Mouse (Mus musculus) kidney, adult 2 months (tissue): ENCODE results near the gene Bcar3. TPM values are rescaled to one million over a fixed set of nuclear protein-coding genes. Genes with fewer than 3 reads are reported as not detected.

Experiments
- DNase-seq: peaks from one replicate; pipeline ENCODE4 v3.0.0; 2021
- H3K27ac ChIP-seq: fragments of 200-500 bp; 2 replicates; pipeline ENCODE4 v1.5.1; 2012; ENCODE audit warnings: low read depth, low read length, control low read depth, inconsistent platforms; ENCODE audit not compliant: insufficient read depth
- H3K27me3 ChIP-seq: fragments of 200-500 bp; replicated peaks from 2 replicates; pipeline ENCODE4 v1.6.1; 2012; ENCODE audit warnings: mild to moderate bottlenecking, moderate library complexity, low read length, inconsistent platforms; ENCODE audit not compliant: control insufficient read depth, insufficient read depth
- H3K36me3 ChIP-seq: fragments of 200-500 bp; 2 replicates; pipeline ENCODE4 v1.6.1; 2012; ENCODE audit warnings: mild to moderate bottlenecking, moderate library complexity, low read length, inconsistent platforms; ENCODE audit not compliant: control insufficient read depth, insufficient read depth
- H3K4me1 ChIP-seq: fragments of 200-500 bp; 2 replicates; pipeline ENCODE4 v1.6.1; 2011; ENCODE audit warnings: low read length; ENCODE audit not compliant: control insufficient read depth, insufficient read depth
- H3K4me3 ChIP-seq: fragments of 200-500 bp; 2 replicates; pipeline ENCODE4 v1.5.1; 2011; ENCODE audit warnings: mild to moderate bottlenecking, low read depth, low read length, control low read depth; ENCODE audit not compliant: insufficient read depth
- CTCF ChIP-seq: fragments of 200-500 bp; conservative IDR thresholded peaks from 2 replicates; pipeline ENCODE4 v1.5.1; 2011; ENCODE audit warnings: low read depth, mild to moderate bottlenecking, control low read depth, low read length, moderate library complexity, mixed read lengths; ENCODE audit not compliant: insufficient read depth, insufficient read length
- POLR2A ChIP-seq: fragments of 200-500 bp; IDR thresholded peaks from one replicate; pipeline ENCODE4 v1.6.1; 2011; ENCODE audit warnings: low read depth, low read length, control low read depth
- WGBS: fragments of 180-500 bp; shearing (Covaris S2); methylation state at CpG from one replicate; pipeline ENCODE4 v1.1.7; 2018; 5-methylcytosine and 5-hydroxymethylcytosine counted together
- polyA plus RNA-seq: library from polyadenylated mRNA; depleted of rRNA; stranded (reverse); fragments of >200 nt; gene quantifications from 2 replicates; pipeline ENCODE4 v1.2.3, GENCODE M21; 2012

Bcar3 gene
- polyA plus RNA-seq, 1 experiment, result 41.3 TPM

DNA sequence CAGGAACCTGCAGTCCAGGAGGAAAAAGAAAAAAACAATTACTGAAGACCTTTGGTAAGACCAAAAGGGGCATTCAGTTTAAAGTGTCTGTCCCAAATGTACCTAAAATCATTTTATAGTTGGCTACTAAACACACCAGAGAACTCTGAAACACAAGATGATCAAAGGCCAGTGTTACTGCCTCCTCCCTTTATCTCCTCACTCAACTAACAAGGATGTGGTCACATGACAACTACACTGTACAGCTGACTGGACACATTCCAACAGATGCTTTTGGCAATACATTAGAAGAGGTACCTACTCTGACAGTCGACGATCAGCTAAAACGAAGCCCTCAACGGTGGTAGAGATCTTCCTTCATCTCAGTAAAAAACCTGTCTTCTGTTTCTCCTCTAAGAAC, 247.0 kb downstream of the Bcar3 start:
- DNase-seq, result peak; percentile 46
- WGBS, result 40% methylated on average over 4 of the region's 4 CpGs
- no peak overlapping the region for H3K4me3 ChIP-seq
- H3K36me3 ChIP-seq, result peaks cover 12% of the 10 kb centered on the region
- peaks cover 7% of the 10 kb centered on the region; the same call in 1 of the 2 replicates for H3K4me1 ChIP-seq
- no peaks in the 10 kb centered on the region for H3K27me3 ChIP-seq
- H3K27ac ChIP-seq, result peak overlapping the region; percentile 64
- TF ChIP-seq POLR2A (no peak), CTCF (no peak)

DNA sequence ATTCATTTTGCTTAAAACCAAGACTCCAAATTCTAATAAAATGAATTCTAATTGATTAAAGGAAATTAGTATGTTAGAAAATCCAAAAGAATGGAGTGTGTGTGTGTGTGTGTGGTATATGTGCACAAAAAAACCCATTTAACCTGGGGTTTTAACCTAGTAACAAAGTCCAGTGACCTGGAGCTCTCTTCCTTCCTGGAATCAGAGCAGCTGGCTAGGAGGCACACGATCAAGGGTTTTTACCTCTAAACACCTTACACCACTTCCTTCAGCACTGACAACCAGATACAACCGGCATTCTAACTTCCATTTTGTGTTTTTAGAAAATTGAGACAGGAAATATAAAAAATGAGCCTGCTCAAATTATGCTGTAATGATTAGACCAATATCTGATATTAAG, 251.4 kb downstream of the Bcar3 start:
- no peak overlapping the region for H3K4me3 ChIP-seq
- 34% methylated on average over 2 of the region's 2 CpGs for WGBS
- H3K36me3 ChIP-seq, result peaks cover 7% of the 10 kb centered on the region
- DNase-seq, result peak; percentile 76
- no peak overlapping the region for H3K27ac ChIP-seq
- peaks cover 4% of the 10 kb centered on the region; the same call in 1 of the 2 replicates for H3K4me1 ChIP-seq
- no peaks in the 10 kb centered on the region for H3K27me3 ChIP-seq
- TF ChIP-seq CTCF (no peak), POLR2A (no peak)

DNA sequence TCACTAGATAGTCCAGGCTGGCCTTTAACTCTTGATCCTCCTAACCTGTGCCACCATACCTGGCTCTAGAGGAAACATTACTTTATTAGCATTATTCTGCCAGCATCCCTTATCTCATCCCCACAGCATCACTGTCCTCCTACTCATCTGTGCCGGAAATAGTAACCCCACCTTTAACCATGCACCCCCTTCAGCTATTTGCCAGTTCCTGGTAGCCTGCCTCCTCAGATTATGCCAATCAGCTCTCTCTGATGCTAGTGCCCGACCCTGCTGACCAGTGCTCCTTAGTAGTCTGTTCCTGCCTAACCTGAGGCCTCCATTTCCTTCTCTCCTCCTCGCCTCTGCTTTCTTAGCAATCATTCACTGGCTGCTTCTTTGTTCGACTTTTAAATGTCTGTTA, 253.5 kb downstream of the Bcar3 start:
- no peak for TF ChIP-seq CTCF
- no peak for TF ChIP-seq POLR2A
- Histone ChIP-seq H3K27ac (no peak overlapping the region), H3K36me3 (peaks cover 2% of the 10 kb centered on the region; the same call in 1 of the 2 replicates)

DNA sequence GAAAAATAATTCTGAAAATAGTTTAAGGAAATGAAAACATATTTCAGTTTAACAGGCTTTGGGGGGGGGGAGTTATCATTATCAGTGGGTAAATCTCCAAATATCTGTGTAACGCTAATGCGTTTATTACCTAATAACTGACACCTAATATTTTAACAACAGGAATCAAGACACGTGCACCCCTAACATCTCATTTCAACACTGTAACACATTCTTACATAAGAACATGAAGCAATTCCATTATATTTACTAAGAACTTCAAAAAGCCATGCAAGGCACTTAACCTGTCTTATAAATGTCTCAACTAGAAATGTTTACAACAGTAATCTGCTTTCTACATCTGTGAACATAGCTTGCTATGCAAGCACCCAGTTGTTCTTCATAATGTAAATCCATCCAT, 257.2 kb downstream of the Bcar3 start:
- Histone ChIP-seq H3K27ac (no peak overlapping the region), H3K36me3 (no peaks in the 10 kb centered on the region; the same call in 1 of the 2 replicates), H3K4me1 (no peaks in the 10 kb centered on the region; the same call in 1 of the 2 replicates), H3K4me3 (no peak overlapping the region), H3K27me3 (no peaks in the 10 kb centered on the region)
- no peak for DNase-seq
- WGBS, result 94% methylated on average over 3 of the region's 3 CpGs
- TF ChIP-seq POLR2A (no peak), CTCF (no peak)

More for the DNA sequence above, 253.5 kb downstream of the Bcar3 start:
- Histone ChIP-seq H3K4me1 (no peaks in the 10 kb centered on the region; the same call in 1 of the 2 replicates), H3K27me3 (no peaks in the 10 kb centered on the region), H3K4me3 (no peak overlapping the region)
- DNase-seq, result no peak
- WGBS, result 73% methylated on average over 4 of the region's 4 CpGs

DNA sequence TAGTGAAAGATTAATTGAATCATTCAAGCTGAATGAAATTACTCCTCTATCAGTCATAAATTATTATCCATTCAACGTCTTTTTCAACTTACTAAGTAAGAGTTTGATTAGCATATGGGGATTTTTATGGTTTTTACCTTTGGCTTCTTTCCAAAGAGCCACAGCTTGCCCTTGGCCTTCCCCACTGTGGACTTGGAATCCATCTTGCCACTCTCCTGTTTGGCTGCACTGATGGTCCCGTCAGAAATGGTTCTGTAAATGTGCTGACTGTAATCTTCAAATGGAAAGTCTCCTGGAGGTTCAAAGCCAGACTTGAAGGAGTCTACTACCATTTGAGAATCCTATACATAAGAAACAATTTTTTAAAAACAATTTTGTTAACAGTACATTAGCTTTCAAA, 263.8 kb downstream of the Bcar3 start:
- DNase-seq, result no peak
- no peak overlapping the region for H3K27ac ChIP-seq
- no peaks in the 10 kb centered on the region; the same call in 1 of the 2 replicates for H3K4me1 ChIP-seq
- TF ChIP-seq CTCF, result no peak
- TF ChIP-seq POLR2A, result no peak
- no peaks in the 10 kb centered on the region; the same call in 1 of the 2 replicates for H3K36me3 ChIP-seq
- H3K4me3 ChIP-seq, result no peak overlapping the region
- 28% methylated on average over 2 of the region's 2 CpGs for WGBS
- no peaks in the 10 kb centered on the region for H3K27me3 ChIP-seq

DNA sequence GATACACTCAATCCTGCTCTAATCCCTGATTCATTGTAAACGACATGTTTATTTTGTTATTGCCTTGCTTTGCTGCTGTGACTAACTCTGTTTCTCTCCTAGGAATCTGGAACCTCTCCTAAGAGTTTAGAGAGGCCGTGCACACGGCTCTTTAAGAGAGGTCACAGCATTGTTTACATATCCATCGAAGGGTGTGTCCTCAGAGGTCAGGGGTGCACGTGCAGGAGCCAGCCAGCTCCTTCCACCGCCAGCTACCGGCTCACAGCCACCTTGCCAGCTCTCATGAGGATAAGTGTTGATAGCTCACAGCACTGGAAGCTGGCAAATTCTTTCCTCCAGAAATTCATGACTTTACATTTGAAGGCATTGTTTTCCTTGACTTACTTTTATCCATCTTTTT, 271.3 kb downstream of the Bcar3 start:
- no peak overlapping the region for H3K4me3 ChIP-seq
- no peak for DNase-seq
- H3K27ac ChIP-seq, result no peak overlapping the region
- H3K4me1 ChIP-seq, result no peaks in the 10 kb centered on the region
- WGBS, result 23% methylated on average over 7 of the region's 7 CpGs
- no peaks in the 10 kb centered on the region for H3K27me3 ChIP-seq
- TF ChIP-seq POLR2A (no peak), CTCF (no peak)
- H3K36me3 ChIP-seq, result no peaks in the 10 kb centered on the region; the same call in 1 of the 2 replicates

DNA sequence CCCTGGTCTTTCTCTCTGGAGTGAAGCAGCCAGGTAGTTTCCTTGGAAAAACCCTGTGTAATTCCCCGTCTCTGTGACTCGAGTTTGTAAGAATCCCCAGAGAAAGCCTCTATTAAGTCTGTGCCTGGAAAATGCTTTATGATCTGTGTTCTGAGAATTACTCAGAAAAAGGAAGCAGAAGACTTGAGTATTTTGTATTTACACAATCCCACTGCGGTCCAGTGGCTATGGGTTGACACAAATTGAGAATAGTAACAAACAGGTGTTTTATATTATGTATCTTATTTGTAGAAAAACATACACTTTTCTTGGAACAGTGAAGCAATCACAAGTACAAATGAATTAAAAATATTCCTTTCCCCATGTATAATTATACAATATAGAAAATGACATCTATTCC, 272.2 kb downstream of the Bcar3 start:
- no peak overlapping the region for H3K27ac ChIP-seq
- H3K36me3 ChIP-seq, result no peaks in the 10 kb centered on the region
- H3K27me3 ChIP-seq, result no peaks in the 10 kb centered on the region
- no peaks in the 10 kb centered on the region for H3K4me1 ChIP-seq
- H3K4me3 ChIP-seq, result no peak overlapping the region
- DNase-seq, result no peak
- WGBS, result 76% methylated on average over 3 of the region's 3 CpGs
- TF ChIP-seq POLR2A (no peak), CTCF (no peak)

DNA sequence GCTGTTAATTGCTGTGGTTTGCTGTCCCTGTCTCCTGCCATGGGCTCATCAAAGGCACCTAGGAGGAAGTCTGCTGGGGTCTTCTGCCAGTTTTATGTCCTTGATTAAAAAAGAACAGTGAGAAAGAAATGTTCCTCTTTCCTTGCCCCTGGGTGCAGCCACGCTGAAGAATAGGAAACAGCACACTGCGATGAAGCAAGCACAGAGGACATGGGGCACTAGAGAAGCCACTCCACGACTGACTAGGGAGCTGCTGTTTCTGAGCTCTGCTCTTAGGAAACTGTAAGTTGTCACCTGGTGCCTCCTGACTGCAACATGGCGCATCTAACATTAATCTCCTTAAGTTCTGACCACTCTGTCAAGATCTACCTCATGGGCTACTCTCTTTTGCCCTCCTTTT, 272.6 kb downstream of the Bcar3 start:
- Histone ChIP-seq H3K27ac (no peak overlapping the region), H3K27me3 (no peaks in the 10 kb centered on the region), H3K4me3 (no peak overlapping the region), H3K4me1 (no peaks in the 10 kb centered on the region), H3K36me3 (no peaks in the 10 kb centered on the region)
- TF ChIP-seq POLR2A, result no peak
- TF ChIP-seq CTCF, result no peak
- no peak for DNase-seq
- 57% methylated on average over 4 of the region's 4 CpGs for WGBS
